Mouse (Mus musculus) E14TG2a.4 (cell line): ENCODE measurements at regions not wholly inside any gene's neighbourhood (a gene's known extent, or its start where the extent isn't known, plus 50 kb on each side); places are given as distances from the start of the nearest gene placed in this dataset.
"Not testable (repeated sequence)": the region's sequence is repeated elsewhere in the genome, so short reads cannot be mapped to it uniquely, and the experiment has no call there.

Source experiments
- CTCF ChIP-seq: conservative IDR thresholded peaks from 2 replicates; pipeline ENCODE4 v1.5.1; 2014; ENCODE audit warnings: low read length
- NANOG ChIP-seq: IDR thresholded peaks from 2 replicates; pipeline ENCODE4 v1.6.1; 2014; ENCODE audit warnings: borderline replicate concordance, low read length, mixed read lengths
- POU5F1 ChIP-seq: IDR thresholded peaks from 2 replicates; pipeline ENCODE4 v1.6.1; 2014; ENCODE audit warnings: low read length, borderline replicate concordance

- TF ChIP-seq CTCF, NANOG, POU5F1: not testable (repeated sequence)
These were observed 114.9 kb upstream of the Tmc3 start for GRCm38 (mm10) chr7:83469856-83470255.
